Mouse (Mus musculus) liver, postnatal 0 days (tissue): Measurements from ENCODE around the gene Mars2. TPM values are rescaled to one million over a fixed set of nuclear protein-coding genes. Genes with fewer than 3 reads are reported as not detected.

Source experiments
- ATAC-seq: fragments of 200-750 bp; cut with Nextera tagmentation; 2 replicates; pipeline ENCODE4 v1.8.0; 2017; ENCODE audit warnings: mild to moderate bottlenecking, moderate library complexity
- DNase-seq: peaks from one replicate; pipeline ENCODE4 v3.0.0-alpha.2; 2016
- H3K27ac ChIP-seq: fragments of 300-500 bp; sonication (generic); 2 replicates; pipeline ENCODE4 v1.5.1; 2014; ENCODE audit warnings: antibody characterized with exemption, moderate library complexity, mild to moderate bottlenecking, low read depth
- H3K27me3 ChIP-seq: fragments of 300-500 bp; sonication (generic); 2 replicates; pipeline ENCODE4 v1.6.1; 2014; ENCODE audit warnings: low read length, control low read depth, mixed read lengths; ENCODE audit not compliant: insufficient read depth
- H3K36me3 ChIP-seq: fragments of 300-500 bp; sonication (generic); replicated peaks from 2 replicates; pipeline ENCODE4 v1.6.1; 2014; ENCODE audit warnings: mild to moderate bottlenecking, control low read depth, low read length, moderate library complexity, mixed read lengths; ENCODE audit not compliant: insufficient read depth
- H3K4me1 ChIP-seq: fragments of 300-500 bp; sonication (generic); 2 replicates; pipeline ENCODE4 v1.6.1; 2014; ENCODE audit warnings: antibody characterized with exemption, mild to moderate bottlenecking, control low read depth; ENCODE audit not compliant: insufficient read depth
- H3K4me2 ChIP-seq: fragments of 300-500 bp; sonication (generic); 2 replicates; pipeline ENCODE4 v1.6.1; 2014; ENCODE audit warnings: low read depth, mild to moderate bottlenecking, low read length, moderate library complexity, mixed read lengths
- H3K4me3 ChIP-seq: fragments of 300-500 bp; sonication (generic); 2 replicates; pipeline ENCODE4 v1.5.1; 2014; ENCODE audit warnings: low read depth, low read length
- H3K9ac ChIP-seq: fragments of 300-500 bp; sonication (generic); replicated peaks from 2 replicates; pipeline ENCODE4 v1.6.1; 2014; ENCODE audit warnings: mild to moderate bottlenecking, moderate library complexity
- H3K9me3 ChIP-seq: fragments of 300-500 bp; sonication (generic); 2 replicates; pipeline ENCODE4 v1.6.1; 2016; ENCODE audit warnings: mild to moderate bottlenecking, control low read depth, low read length, mixed read lengths
- CTCF ChIP-seq: sonication (generic); IDR thresholded peaks from 2 replicates; pipeline ENCODE4 v1.5.1; 2016; ENCODE audit warnings: antibody characterized with exemption, low read depth
- EP300 ChIP-seq: IDR thresholded peaks from 2 replicates; pipeline ENCODE4 v1.6.1; 2016; ENCODE audit warnings: antibody characterized with exemption, low read depth, mild to moderate bottlenecking
- WGBS: fragments of 180-500 bp; shearing (Covaris S2); extraction: QIAGEN DNeasy Blood & Tissue Kit; methylation state at CpG from one replicate; pipeline ENCODE4 v1.1.7; 2014; ENCODE audit not compliant: insufficient replicate concordance; 5-methylcytosine and 5-hydroxymethylcytosine counted together
- polyA plus RNA-seq: library from polyadenylated mRNA; unstranded; fragments of >200 nt; fragmentation: Nextera tagmentation; extraction: Ambion mirVana; gene quantifications from 2 replicates; pipeline ENCODE4 v1.2.1, GENCODE M21; 2015

The Mars2 gene
- polyA plus RNA-seq, 1 experiment from 2014 or later = 1.2 TPM

DNA sequence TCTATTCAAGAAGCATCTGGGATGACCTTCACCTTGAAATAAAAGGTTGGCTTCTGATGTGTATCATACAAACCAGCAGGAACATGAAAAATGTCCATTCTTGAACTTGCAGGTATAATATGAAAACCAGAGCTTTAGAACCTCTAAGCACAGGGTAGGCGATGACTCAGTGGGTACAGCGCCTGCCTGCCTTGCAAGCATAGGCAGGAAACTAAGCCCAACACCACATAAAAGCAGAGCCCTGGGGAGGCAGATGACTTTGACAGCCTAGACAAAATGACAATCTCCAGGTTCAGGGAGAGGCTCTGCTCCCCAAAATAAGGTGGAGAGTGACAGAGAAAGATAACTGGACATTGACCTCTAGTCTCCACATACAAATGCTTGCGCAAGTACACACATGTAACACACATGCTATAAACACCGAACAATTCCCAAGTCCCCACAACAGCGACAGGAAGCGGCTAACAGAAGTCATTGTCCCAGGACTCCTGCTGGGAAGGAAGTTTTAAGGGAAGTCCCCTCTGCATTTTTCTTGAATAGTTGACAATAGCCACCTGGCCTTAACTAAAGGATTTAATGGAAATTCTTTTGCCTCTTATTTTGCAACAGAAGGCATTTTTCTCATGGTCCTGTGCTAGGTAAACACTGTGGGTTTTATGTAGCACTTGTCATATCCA, 40.5 kb upstream of the Mars2 start:
- no peak overlapping the region for H3K9ac ChIP-seq
- H3K9me3 ChIP-seq = no peaks in the 10 kb centered on the region
- no peaks in the 10 kb centered on the region for H3K27me3 ChIP-seq
- no peak for DNase-seq
- 55% methylated on average over 6 of the region's 6 CpGs for WGBS
- ATAC-seq = no peak
- no peak overlapping the region for H3K4me2 ChIP-seq
- TF ChIP-seq CTCF (no peak), EP300 (no peak)
- no peak overlapping the region for H3K27ac ChIP-seq
- no peak overlapping the region for H3K4me3 ChIP-seq
- H3K4me1 ChIP-seq = peaks cover 2% of the 10 kb centered on the region; the same call in 1 of the 2 replicates
- no peaks in the 10 kb centered on the region for H3K36me3 ChIP-seq

DNA sequence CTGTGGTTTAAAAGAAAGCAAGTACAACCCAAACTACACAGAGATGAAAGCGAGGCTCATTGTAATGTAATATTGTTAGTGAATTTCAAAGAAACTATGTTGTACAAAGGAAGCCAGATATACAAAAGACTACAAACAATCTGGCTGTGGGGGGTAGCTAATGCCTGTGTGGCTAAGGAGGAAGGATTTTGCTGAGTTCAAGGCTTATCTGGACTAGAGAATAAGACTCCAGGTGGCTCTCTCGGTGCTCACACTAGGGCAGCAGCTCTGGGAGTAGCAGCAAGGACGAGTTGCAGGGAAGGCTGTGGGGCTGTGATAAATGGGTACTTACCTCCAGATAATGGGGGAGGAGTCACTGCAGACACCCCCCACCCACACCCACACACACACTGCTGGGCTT, 38.3 kb upstream of the Mars2 start:
- no peaks in the 10 kb centered on the region; the same call in 1 of the 2 replicates for H3K4me1 ChIP-seq
- H3K4me3 ChIP-seq = no peak overlapping the region
- TF ChIP-seq CTCF (no peak), EP300 (no peak)
- no peaks in the 10 kb centered on the region for H3K27me3 ChIP-seq
- DNase-seq = no peak
- 43% methylated on average over 3 of the region's 3 CpGs for WGBS
- ATAC-seq = no peak
- H3K9me3 ChIP-seq = no peaks in the 10 kb centered on the region
- H3K36me3 ChIP-seq = no peaks in the 10 kb centered on the region
- no peak overlapping the region for H3K4me2 ChIP-seq
- no peak overlapping the region for H3K9ac ChIP-seq
- H3K27ac ChIP-seq = no peak overlapping the region

DNA sequence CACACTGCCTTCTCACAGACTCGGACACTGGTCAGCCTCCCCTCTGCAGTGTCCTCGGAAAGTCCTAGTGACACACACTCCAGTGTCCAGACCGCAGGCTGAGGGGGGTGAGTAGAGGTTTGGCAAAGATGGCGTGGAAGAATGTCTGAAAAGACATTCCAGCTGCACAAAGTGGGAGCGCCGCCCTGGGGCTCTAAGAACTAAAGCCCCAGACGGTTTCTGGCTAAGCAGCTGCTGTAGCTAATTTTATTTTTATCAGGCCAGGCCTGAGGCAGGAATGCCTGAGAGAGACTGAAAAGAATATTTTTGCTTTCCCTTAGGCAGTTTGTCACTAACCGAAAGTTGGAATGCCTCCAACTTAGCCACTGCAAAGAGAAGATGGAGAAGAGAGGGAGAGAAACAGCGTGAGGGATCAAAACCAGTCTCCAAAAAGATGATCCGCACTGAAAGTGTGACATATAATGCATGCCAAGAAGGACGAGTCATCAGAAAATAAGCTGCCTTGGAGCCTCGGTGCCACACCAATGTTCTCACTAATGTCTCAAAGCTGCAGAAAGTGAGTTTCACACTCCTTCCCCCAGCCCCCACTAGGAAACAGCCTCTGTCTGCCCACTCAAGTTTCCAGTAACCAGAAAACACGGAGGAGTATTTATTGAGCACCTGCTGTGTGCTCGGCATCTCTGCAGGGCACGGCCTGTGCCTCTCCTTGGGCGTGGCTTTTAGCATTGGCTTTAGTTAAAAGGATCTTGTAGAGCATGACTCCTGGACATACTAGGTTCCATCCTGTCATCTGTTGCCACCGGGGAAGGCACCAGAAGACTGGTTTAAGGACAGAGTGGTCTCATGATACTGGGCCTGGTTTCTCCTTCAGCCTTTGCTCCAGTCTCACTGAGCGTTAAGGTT, 34.9 kb upstream of the Mars2 start:
- Histone ChIP-seq H3K9me3 (no peaks in the 10 kb centered on the region), H3K27me3 (no peaks in the 10 kb centered on the region), H3K4me2 (no peak overlapping the region), H3K27ac (no peak overlapping the region), H3K36me3 (no peaks in the 10 kb centered on the region), H3K4me1 (no peaks in the 10 kb centered on the region), H3K4me3 (no peak overlapping the region), H3K9ac (no peak overlapping the region)
- DNase-seq = no peak
- 75% methylated on average over 18 of the region's 18 CpGs for WGBS
- TF ChIP-seq CTCF (no peak), EP300 (no peak)
- ATAC-seq = no peak

DNA sequence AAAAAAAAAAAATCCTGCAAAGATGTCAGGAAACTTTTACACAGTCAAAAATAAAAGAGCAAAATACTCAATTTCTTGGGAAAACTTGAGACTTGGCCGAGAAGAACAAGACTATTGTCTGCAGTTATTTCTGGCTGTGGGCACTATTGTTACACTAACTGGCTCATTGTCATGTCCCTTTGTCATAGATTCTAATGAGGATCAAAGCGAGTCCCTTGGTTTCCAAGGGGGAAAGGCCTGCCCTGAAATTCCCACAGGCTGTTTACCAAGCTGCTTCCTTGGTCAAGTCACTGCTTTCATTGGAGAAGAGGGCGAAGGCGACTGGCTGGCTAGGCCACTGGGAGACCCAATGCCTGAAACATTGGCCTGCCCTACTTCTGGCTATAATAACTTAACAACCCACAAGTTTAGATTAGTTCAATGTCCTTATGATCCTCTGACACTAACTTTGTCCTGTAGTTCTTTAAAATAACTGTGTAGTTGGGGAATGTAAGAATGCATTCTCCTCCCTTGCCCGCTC, 31.1 kb upstream of the Mars2 start:
- H3K4me1 ChIP-seq = peaks cover 7% of the 10 kb centered on the region
- no peak overlapping the region for H3K4me2 ChIP-seq
- no peaks in the 10 kb centered on the region for H3K9me3 ChIP-seq
- no peak for TF ChIP-seq EP300
- no peak for TF ChIP-seq CTCF
- no peaks in the 10 kb centered on the region for H3K36me3 ChIP-seq
- H3K27ac ChIP-seq = no peak overlapping the region
- DNase-seq (no peak), ATAC-seq (no peak)
- WGBS = 78% methylated on average over 5 of the region's 5 CpGs
- H3K27me3 ChIP-seq = no peaks in the 10 kb centered on the region
- H3K4me3 ChIP-seq = no peak overlapping the region
- H3K9ac ChIP-seq = no peak overlapping the region

DNA sequence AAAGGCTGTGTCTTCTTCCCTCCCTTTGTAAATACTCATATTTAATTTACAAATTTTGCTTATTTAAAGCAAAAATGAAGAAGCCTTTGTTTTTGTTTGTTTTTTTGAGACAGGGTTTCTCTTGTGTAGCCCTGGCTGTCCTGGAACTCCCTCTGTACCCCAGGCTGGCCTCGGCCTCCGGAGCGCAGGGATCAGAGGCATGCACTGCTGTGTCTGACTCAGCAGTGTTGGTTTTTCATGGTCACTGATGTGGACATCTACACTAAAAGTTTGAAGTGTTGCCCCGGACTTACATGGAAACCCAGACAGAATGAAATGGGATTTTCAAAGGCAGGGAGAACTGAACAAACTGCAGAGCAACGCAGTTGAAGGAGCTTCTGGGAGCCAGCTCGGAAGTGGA, 29.4 kb upstream of the Mars2 start:
- H3K4me3 ChIP-seq = no peak overlapping the region
- H3K4me2 ChIP-seq = no peak overlapping the region
- H3K4me1 ChIP-seq = peaks cover 7% of the 10 kb centered on the region
- H3K27ac ChIP-seq = no peak overlapping the region
- TF ChIP-seq CTCF (no peak), EP300 (no peak)
- WGBS = 86% methylated on average over 6 of the region's 6 CpGs
- H3K36me3 ChIP-seq = no peaks in the 10 kb centered on the region
- DNase-seq (no peak), ATAC-seq (no peak)
- no peaks in the 10 kb centered on the region for H3K9me3 ChIP-seq
- no peaks in the 10 kb centered on the region for H3K27me3 ChIP-seq
- no peak overlapping the region for H3K9ac ChIP-seq

DNA sequence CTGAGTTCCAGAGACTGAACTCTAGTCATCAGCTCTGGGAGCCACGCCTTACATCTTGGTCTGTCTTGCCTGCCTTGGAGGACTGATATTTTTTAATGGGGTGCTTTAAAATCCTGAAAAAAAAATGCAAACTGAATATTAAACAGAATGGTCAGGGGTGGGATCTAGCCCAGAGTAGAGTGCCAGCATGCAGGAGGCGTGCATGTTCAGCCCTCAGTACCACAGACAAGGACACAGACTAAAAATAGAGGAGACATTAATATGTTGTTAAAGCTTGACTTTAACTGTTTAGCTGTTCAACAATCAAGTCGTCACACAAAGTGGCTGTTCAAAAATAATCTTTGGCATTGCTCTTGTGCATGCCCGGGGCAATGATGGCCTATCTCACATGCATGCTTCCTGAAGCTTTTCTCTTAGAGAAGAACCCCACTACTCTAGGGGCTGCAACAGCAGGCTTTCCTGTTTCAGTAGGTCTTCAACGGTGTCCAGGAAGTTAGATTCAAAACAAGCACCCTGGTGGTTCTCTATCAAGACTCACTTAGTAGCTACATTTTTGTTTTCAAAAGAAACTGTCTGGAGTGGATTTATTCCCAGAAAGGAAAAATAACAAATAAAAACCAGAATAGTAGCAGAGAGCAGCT, 28.4 kb upstream of the Mars2 start:
- no peaks in the 10 kb centered on the region for H3K36me3 ChIP-seq
- ATAC-seq (no peak), DNase-seq (no peak)
- TF ChIP-seq CTCF = no peak
- no peak for TF ChIP-seq EP300
- no peak overlapping the region for H3K4me2 ChIP-seq
- H3K9ac ChIP-seq = no peak overlapping the region
- H3K27me3 ChIP-seq = no peaks in the 10 kb centered on the region
- H3K27ac ChIP-seq = 0 out of 2 replicates have a peak overlapping the region, but pooled peaks have one; percentile 45
- H3K4me1 ChIP-seq = peaks cover 7% of the 10 kb centered on the region
- 41% methylated on average over 5 of the region's 5 CpGs for WGBS
- H3K4me3 ChIP-seq = no peak overlapping the region
- H3K9me3 ChIP-seq = no peaks in the 10 kb centered on the region
